Mouse (Mus musculus): ENCODE results near the gene Cdh6.

Cdh6 gene

DNA sequence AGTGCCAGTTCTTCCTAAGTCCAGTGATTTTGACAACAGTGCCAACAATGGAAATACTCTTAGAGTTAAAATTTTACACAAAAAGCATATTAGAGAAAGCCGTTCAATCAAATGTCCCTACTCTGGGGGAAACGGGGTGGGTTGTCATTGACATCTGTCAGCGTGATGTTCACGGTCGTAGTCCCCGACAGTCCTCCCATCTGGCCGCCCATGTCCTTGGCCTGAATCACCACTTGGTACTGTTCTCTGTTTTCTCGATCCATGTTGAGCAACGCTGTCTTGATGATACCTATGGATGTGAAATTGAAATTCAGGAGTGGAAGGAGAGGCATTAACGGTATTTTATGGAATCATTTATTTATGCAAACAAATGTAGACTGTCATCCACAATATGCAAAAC is 116.2 kb downstream of the Cdh6 start:
- DNase-seq, result no peak

DNA sequence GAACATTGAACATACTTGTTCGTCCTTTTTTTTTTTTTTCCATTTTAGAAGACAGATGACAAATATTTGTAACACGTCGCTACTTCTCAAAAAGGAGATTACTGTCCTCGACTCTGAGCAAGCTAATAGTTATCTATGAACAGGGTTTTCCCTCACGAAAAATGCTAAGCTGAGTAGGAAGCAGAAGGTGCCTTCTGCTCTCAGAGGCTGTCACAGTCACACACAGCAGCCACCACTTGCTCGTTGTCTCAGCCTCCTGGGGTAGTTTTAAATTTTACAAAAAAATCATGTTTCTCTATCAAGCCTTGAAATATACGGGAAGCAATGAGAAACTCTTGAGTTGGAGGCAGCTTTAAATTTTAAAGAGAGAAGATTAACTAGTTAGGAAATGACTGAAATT is 125.6 kb downstream of the Cdh6 start:
- no peak for DNase-seq

DNA sequence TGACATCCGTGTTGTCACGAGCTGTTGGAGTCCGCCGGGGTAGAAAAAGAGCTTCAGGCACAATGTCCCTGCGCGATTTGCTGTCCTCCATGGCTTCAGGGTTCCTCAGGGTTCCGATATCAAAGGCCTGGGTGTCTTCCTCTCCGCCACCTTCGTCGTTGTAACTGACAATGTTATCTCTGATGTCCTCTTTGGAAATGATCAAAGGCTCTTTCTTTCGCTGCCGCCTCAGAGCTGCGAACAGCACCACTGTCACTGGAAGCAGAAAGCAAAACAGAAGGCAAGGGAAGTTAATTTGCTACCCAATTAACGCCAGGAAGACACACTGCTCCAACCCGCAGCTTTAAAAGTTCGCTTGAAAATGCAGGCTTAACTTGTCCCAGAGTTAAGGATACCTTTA is 139.0 kb downstream of the Cdh6 start:
- no peak for DNase-seq

DNA sequence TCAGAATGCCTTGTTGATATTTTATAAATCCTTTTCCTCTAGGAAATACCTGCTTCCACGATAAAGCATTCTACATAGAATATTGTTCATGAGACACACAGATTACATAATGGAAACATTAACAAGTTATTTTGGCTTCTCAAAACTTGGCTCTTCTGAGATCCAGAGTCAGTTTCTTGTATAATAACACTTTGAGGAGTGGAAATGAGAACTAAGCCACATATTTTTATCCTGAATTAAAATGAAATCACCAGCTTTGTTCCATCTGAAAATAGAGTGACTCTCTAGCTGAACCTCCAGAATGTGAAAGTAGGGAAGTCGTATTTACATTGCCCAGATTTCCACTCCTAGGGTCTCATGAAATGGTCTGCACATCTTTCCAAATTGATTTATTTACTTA is 142.8 kb downstream of the Cdh6 start:
- no peak for DNase-seq

DNA sequence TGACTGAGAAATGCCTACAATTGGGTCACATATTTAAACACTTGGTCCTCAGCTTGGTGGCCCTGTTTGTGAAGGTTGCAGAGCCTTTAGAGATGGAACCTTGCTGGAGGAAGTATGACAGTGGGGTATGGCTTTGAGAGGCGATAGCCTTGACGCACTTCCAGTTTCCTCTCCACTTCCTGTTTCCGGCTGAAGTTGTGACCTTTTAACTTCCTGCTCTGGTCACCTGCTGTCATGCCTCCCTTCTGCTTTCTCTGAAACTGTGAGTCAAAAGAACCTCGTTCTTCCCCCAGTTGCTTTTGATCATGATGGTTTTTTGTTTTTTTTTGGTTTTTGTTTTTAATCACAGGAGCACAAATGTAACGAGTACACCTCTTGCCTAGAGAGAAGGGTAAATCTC is 146.0 kb downstream of the Cdh6 start:
- DNase-seq, result no peak

DNA sequence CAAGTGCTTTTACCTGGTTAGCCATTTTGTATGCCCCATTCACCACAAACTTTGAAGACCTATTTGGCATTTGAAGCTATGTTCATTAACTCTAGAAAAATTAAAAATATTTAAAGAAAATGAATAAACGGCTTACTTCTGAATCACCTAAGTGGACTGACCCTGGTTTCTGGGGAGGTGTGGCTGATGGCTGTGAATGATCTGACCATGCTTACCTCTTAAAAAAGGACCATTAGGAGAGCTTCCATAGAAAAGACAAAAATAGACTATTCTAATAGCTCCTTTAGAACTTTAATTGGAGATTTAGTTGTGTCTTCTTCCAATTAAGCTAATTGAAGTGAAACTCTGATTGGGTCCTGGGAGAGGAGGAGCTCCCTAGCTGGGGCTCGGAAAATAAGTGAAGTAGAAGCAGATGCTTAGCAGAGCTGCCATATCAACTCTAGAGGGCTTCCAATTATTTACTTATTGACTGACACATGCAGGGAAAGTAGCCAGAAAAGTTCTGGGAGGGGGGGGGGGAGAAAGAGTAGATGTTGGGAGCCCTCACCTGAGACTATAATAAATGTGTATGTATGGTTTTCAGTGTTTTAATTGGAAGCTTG is 156.6 kb downstream of the Cdh6 start:
- DNase-seq, result no peak

DNA sequence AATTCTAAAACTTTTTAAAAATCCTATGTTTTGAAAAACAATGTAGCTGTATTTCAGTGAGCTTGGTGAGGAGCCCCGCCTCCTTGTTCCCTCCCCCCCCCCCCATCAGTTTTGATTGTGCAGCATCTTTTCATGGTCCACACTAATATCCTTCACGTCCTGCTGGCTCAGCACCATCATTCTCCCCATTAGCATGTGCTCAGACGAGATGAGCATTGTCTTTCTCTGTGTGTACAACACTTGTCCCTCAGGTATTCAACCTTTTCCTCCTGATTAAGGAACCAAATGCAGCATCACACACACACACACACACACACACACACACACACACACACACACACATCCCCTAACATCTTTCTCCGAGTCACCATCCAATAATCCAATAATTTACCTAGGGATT is 164.7 kb downstream of the Cdh6 start:
- no peak for DNase-seq

DNA sequence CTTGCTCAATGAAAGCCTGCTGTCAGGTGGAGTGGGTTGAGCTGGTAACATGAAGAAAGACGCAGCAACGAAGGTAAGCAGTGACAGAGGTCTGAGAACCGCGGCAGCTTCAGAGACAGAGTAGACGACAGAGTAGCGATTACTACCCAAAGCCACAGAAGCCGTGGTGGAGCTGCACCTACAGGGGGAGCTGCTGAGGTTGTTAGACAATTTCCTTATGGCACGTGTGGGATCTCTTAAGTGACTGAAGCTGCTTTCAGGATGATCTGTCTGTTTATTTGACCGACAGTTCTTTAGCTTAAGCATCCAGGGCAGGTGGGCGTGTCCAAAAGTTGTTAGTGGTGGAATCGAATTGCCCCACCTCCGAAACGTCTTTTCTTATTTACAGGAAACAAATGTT is 167.5 kb downstream of the Cdh6 start:
- DNase-seq, result no peak

DNA sequence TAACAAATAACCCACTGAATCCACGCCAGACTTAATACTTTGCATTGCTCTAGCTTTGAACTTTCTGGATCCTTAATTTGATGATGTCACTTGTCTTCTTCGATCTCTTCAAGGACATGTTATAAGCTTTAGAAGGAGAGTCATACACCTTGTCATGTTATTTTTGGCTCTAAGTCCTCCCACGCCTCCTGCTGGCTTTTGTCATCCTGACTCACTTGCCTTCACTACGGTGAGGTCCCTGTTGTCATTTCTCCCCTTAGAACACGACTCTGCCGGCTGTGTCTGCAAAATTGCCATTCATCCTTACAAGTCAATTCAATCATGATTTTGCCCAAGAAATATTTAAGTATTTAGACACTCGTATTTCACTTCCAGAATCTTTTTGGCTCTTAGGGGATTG is 171.9 kb downstream of the Cdh6 start:
- no peak for DNase-seq

DNA sequence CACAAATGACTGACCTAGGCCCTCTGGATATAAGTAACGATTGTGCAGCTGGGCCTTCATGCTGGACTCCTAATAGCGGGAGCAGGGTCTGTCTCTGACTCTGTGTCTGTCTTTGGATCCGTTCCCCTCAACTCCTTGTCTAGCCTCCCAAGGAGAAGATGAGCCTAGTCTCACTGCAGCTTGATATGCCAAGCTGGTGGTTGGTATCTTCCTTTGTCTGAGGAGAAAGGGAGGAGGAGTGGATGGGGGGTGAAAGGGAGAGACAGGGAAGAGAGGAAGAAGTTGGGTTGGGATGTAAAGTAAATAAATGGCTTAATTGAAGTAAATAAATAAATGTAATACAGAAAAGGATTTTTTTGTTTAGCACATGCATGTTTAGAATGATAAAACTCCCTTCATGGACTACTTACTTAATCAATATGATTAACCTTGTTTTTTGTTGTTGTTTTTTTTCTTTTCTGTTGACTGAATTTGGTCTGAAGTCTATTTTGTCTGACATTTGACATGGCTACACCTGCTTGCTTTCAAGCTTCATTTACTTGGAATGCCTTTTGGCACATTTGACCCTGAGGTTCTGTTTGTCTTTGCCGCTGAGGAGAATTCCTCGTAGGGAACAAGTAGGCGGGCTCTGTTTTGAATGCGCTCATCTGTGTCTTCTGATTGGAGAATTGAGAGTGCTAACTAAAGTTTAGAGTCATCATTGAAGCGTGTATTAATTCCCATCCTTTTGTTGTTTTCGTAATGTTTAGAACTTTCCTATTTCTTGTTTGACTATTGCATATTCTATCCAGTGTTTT is 178.7 kb downstream of the Cdh6 start:
- DNase-seq, result no peak
